Mouse (Mus musculus) ovary, postnatal 14 days (tissue): Measurements from ENCODE around the gene Rpl35a.
"Not testable (repeated sequence)": the region's sequence is repeated elsewhere in the genome, so short reads cannot be mapped to it uniquely, and the experiment has no call there.

Source experiments
- DNase-seq: peaks from one replicate; pipeline ENCODE4 v3.0.0; 2022; ENCODE audit warnings: low spot score

The Rpl35a gene

DNA sequence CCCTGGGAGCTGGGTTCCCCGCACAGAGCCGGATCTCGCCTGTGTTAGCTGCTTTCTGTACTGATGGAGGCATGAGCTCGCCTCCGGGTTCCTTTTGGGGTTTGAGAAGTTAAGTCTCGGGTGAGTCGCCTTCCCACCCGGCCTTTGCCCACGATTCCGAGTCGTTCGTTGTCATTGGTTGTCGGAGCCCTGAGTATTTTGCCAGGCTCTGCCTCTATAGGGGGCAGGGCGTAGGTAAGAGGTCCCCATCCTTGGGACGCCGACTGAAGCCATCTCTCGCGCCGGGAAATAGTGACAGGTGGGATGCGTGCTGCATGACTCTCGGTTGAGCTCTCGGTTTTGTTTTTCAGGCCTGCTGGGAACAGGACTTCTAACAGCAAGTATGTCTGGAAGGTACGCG, 533 bp downstream of the Rpl35a start:
- no peak for DNase-seq

GRCm38 (mm10) chr16:33058033-33058432, 1.8 kb downstream of the Rpl35a start:
- no peak for DNase-seq

GRCm38 (mm10) chr16:33058656-33059055, 2.4 kb downstream of the Rpl35a start:
- not testable (repeated sequence) for DNase-seq

GRCm38 (mm10) chr16:33059471-33059870, 3.2 kb downstream of the Rpl35a start:
- no peak for DNase-seq

DNA sequence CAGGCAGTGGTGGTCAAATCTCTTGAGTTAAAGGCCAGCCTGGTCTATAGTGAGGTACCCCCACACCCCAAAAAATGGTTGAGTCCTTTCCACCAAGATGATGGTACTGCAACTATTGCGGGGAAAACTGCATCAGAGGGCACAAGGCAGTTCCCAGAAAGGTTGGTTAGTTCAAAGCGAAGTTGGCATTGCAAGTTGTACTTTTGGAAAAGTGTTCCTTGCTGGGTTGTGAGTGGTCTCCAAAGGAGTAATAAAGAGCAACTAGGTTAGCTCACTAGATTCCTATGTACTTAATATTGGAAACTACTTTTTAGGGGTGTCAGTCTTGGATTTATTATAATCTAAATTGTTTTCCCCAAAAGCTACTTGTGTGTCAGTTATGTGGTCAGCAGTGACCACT, 4.7 kb downstream of the Rpl35a start:
- no peak for DNase-seq

DNA sequence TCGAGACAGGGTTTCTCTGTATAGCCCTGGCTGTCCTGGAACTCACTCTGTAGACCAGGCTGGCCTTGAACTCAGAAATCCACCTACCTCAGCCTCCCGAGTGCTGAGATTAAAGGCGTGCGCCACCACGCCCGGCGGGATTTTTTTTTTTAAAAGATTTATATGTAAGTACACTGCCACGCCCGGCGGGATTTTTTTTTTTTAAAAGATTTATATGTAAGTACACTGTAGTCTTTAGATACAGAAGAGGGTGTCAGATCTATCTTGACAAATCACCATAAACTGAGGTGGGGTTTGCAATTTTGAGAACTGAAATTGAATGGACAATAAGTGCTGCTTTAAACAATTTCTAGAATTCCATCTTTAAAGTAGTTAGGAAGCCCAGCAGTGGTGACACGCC, 5.1 kb downstream of the Rpl35a start:
- DNase-seq = no peak

DNA sequence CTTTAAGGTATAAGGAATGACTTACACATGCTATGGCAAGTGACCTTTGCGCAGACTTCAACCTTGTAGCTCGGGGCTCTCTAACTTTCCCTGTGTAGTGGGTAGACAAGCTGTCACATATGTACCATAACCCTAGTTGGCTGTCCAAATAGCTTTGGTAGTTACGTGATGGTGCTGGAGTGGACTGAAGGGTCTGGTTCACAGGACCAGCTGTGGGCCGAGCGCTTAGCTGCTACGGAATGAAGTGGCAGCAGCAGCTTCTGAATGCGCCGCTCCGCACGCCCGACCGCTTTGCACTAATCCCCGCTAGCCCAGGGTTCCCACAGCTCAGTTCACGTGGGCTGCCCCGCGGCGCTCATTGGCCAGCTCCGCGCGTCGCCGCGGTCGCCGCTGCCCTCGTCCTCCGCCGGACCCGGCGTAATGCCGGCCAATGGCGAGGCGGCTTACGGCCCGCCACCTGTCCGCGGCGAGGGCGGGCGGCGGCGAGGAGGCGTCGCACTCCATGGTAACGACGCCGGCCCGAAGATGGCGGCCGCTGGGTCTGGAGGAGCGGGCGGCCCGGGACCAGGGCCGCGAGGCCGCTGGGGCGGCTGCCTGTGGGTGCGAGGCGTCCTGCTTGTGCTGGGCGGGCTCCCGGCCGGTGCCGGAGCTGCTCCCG, 5.9 kb downstream of the Rpl35a start, which contains the start of gene Lmln:
Gene Lmln (plus strand): TSS at position 498 of the 658 bp plus-strand sequence.
- peak; percentile 84 for DNase-seq

DNA sequence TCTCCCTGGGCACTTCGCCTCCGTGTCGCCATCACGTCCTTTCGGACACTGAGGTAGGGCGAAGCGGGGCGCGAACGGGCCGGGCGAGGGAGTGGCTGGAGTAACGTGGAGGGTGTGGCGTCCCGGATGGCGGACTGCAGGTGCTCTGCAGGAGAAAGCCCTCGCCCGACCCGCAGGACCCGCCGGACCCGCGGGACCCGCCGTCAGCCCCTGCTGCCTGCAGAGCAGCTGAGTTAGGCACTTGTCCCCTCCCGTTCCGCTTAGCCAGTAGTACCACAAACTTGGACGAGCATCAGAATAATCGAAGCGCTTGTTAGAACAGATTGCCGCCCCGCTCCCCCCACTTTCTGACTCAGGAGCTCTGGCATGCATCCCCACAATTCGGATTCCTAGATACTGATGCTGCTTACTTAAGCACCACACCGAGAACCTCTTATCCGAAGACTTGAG, 6.5 kb downstream of the Rpl35a start:
- peak; percentile 41 for DNase-seq

- peak; percentile 6 for DNase-seq
Observed at GRCm38 (mm10) chr16:33063267-33063666, 7.0 kb downstream of the Rpl35a start.

GRCm38 (mm10) chr16:33064636-33065035, 8.4 kb downstream of the Rpl35a start:
- no peak for DNase-seq

- no peak for DNase-seq
Observed at GRCm38 (mm10) chr16:33070928-33071327, 14.7 kb downstream of the Rpl35a start.

DNA sequence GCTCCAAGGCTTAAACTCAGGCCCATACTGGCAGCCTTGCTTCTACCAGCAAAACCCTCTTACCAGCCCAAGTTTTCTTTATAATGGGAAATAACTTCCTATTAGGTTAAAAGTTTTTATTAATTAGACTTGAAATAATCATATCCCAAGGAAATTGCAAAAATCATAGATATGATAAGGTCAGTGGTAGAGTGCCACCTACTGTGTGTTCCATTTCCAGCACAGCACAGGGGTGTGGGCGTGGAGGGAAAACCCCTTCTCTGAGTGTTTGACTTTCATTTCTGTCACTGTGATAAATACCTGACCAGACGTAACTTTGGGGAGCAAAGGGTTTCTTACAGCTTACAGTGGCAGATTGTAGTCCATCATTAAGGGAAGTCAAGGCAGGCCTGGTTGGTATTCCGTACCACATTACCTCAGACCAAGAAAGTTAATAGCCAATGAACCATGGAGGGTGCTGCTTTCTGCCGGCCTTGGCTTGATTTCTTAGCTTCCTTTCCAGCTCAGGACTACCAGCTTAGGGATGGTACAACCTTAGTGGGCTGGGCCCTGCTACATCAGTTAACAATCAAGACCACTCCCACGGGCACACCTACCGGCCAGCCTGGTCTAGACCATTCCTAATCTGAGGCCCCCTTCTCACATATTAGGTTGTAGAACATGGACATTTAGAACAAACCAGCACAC, 16.8 kb downstream of the Rpl35a start:
- DNase-seq = no peak

DNA sequence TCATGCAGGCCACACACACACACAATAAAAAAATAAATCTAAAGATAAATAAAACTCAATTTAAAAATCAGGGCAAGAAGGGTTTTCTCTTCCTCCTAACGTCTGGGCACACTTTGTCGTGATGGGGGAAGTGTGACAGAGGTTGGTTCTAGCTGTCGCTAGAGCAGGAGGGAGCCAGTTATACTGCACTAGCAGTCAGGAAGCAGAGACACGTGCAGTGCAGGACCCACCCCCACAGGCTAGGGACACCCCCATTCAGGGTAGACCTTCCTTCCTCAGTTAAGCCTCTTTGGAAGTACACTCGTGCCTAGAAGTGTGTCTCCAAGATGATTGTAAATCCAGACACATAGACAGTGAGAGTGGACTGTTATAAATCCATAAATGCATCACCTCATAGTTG, 18.7 kb downstream of the Rpl35a start:
- no peak for DNase-seq

- no peak for DNase-seq
Observed at GRCm38 (mm10) chr16:33076078-33076477, 19.8 kb downstream of the Rpl35a start.

- DNase-seq = no peak
Observed at GRCm38 (mm10) chr16:33077069-33077627, 20.9 kb downstream of the Rpl35a start.

GRCm38 (mm10) chr16:33080063-33080462, 23.8 kb downstream of the Rpl35a start:
- no peak for DNase-seq

- DNase-seq = no peak
Observed at GRCm38 (mm10) chr16:33082951-33083350, 26.7 kb downstream of the Rpl35a start.

- DNase-seq = no peak
Observed at GRCm38 (mm10) chr16:33083996-33084395, 27.7 kb downstream of the Rpl35a start.

- DNase-seq = no peak
Observed at GRCm38 (mm10) chr16:33085666-33086065, 29.4 kb downstream of the Rpl35a start.
